Mouse (Mus musculus) liver, postnatal 0 days (tissue): ENCODE measurements around the gene Nlgn2. TPM values are rescaled to one million over a fixed set of nuclear protein-coding genes. Genes with fewer than 3 reads are reported as not detected.

Experiments used
- ATAC-seq: fragments of 200-750 bp; cut with Nextera tagmentation; 2 replicates; pipeline ENCODE4 v1.8.0; 2017; ENCODE audit warnings: mild to moderate bottlenecking, moderate library complexity
- DNase-seq: peaks from one replicate; pipeline ENCODE4 v3.0.0-alpha.2; 2016
- H3K27ac ChIP-seq: fragments of 300-500 bp; sonication (generic); 2 replicates; pipeline ENCODE4 v1.5.1; 2014; ENCODE audit warnings: antibody characterized with exemption, moderate library complexity, mild to moderate bottlenecking, low read depth
- H3K27me3 ChIP-seq: fragments of 300-500 bp; sonication (generic); 2 replicates; pipeline ENCODE4 v1.6.1; 2014; ENCODE audit warnings: low read length, control low read depth, mixed read lengths; ENCODE audit not compliant: insufficient read depth
- H3K36me3 ChIP-seq: fragments of 300-500 bp; sonication (generic); replicated peaks from 2 replicates; pipeline ENCODE4 v1.6.1; 2014; ENCODE audit warnings: mild to moderate bottlenecking, control low read depth, low read length, moderate library complexity, mixed read lengths; ENCODE audit not compliant: insufficient read depth
- H3K4me1 ChIP-seq: fragments of 300-500 bp; sonication (generic); 2 replicates; pipeline ENCODE4 v1.6.1; 2014; ENCODE audit warnings: antibody characterized with exemption, mild to moderate bottlenecking, control low read depth; ENCODE audit not compliant: insufficient read depth
- H3K4me2 ChIP-seq: fragments of 300-500 bp; sonication (generic); 2 replicates; pipeline ENCODE4 v1.6.1; 2014; ENCODE audit warnings: low read depth, mild to moderate bottlenecking, low read length, moderate library complexity, mixed read lengths
- H3K4me3 ChIP-seq: fragments of 300-500 bp; sonication (generic); 2 replicates; pipeline ENCODE4 v1.5.1; 2014; ENCODE audit warnings: low read depth, low read length
- H3K9ac ChIP-seq: fragments of 300-500 bp; sonication (generic); replicated peaks from 2 replicates; pipeline ENCODE4 v1.6.1; 2014; ENCODE audit warnings: mild to moderate bottlenecking, moderate library complexity
- H3K9me3 ChIP-seq: fragments of 300-500 bp; sonication (generic); 2 replicates; pipeline ENCODE4 v1.6.1; 2016; ENCODE audit warnings: mild to moderate bottlenecking, control low read depth, low read length, mixed read lengths
- CTCF ChIP-seq: sonication (generic); IDR thresholded peaks from 2 replicates; pipeline ENCODE4 v1.5.1; 2016; ENCODE audit warnings: antibody characterized with exemption, low read depth
- EP300 ChIP-seq: IDR thresholded peaks from 2 replicates; pipeline ENCODE4 v1.6.1; 2016; ENCODE audit warnings: antibody characterized with exemption, low read depth, mild to moderate bottlenecking
- WGBS: fragments of 180-500 bp; shearing (Covaris S2); extraction: QIAGEN DNeasy Blood & Tissue Kit; methylation state at CpG from one replicate; pipeline ENCODE4 v1.1.7; 2014; ENCODE audit not compliant: insufficient replicate concordance; 5-methylcytosine and 5-hydroxymethylcytosine counted together
- polyA plus RNA-seq: library from polyadenylated mRNA; unstranded; fragments of >200 nt; fragmentation: Nextera tagmentation; extraction: Ambion mirVana; gene quantifications from 2 replicates; pipeline ENCODE4 v1.2.1, GENCODE M21; 2015

The Nlgn2 gene
- polyA plus RNA-seq, 1 experiment from 2014 or later = 0.60 TPM

DNA sequence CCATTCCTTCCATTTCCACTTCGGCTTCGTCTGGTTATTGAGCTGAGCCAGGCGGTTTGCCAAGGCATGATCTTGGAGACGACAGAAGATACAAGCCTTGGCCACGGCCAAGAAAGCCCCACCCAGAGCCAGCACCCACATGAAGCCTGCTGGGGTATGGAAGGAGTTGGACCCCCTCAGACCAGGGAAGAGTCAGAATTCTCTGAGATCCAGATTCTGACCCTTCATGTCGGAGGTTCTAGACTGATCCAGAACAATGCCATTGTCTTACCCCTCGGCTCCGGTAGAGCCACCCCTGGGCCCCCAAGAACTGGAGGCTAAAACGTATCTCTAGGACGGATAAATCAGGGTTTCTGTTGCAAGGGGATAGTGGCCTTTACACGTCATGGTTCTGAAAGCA lies 40.3 kb upstream of the Nlgn2 start, which contains the start of gene Tmem95:
TSS of gene Tmem95 (minus strand) at position 141 of the 400 bp plus-strand sequence.
- Histone ChIP-seq H3K36me3 (no peaks in the 10 kb centered on the region), H3K27me3 (no peaks in the 10 kb centered on the region), H3K4me2 (peak within 1 kb of the TSS; percentile 20), H3K9ac (no peak within 1 kb of the TSS), H3K4me3 (no peak within 1 kb of the TSS), H3K9me3 (no peaks in the 10 kb centered on the region), H3K27ac (no peak within 1 kb of the TSS), H3K4me1 (peaks cover 45% of the 10 kb centered on the region)
- DNase-seq = no peak
- no peak for TF ChIP-seq EP300
- no peak for TF ChIP-seq CTCF
- ATAC-seq = no peak
- 81% methylated on average over 11 of the region's 11 CpGs for WGBS

DNA sequence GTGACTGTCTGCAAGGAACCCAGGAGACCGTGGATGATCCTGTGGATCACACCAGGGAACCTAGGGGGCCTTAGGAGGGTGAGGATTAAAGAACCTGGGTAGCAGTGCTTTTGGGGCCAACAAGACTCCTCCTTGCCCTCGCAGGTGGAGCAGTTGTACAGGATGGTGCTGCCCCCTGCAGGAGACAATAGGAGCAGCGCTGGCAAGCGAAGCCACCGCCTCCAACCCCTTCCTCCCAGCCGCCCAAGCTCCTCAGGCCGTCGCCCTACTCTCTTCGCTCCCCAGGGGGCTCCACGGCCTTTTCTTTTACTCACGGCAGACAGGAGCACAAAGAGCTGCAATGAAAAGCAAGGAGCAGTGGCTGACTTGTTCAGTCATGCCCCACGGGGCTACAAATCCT lies 39.3 kb upstream of the Nlgn2 start:
- Histone ChIP-seq H3K4me3 (no peak overlapping the region), H3K4me1 (peaks cover 44% of the 10 kb centered on the region), H3K36me3 (no peaks in the 10 kb centered on the region), H3K9me3 (no peaks in the 10 kb centered on the region), H3K9ac (no peak overlapping the region), H3K27me3 (no peaks in the 10 kb centered on the region), H3K27ac (0 out of 2 replicates have a peak overlapping the region, but pooled peaks have one; percentile 45), H3K4me2 (peak overlapping the region; percentile 18; the same call in 1 of the 2 replicates)
- TF ChIP-seq CTCF (peak; percentile 97), EP300 (no peak)
- 3% methylated on average over 12 of the region's 12 CpGs for WGBS
- ATAC-seq (peak; percentile 54), DNase-seq (peak; percentile 92)

DNA sequence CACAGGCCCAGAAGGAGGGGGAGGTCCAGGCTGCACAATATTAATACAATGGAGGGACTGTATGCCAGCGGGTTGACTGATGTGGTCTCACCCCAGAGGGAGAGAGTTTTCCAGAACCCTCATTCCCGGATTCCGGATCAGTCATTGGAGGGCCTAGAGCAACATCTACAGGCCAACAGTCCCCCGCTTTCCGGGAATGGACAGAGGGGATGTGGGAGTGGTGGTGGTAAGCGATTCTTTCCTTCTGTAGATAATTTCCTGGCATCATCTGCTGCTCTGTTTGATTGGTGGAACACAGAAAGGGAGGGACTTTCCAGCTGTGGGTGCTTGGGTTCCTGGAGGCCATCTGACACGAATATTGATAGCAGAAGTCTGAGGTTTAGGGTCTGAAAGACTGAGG lies 38.6 kb upstream of the Nlgn2 start:
- 37% methylated on average over 7 of the region's 7 CpGs for WGBS

DNA sequence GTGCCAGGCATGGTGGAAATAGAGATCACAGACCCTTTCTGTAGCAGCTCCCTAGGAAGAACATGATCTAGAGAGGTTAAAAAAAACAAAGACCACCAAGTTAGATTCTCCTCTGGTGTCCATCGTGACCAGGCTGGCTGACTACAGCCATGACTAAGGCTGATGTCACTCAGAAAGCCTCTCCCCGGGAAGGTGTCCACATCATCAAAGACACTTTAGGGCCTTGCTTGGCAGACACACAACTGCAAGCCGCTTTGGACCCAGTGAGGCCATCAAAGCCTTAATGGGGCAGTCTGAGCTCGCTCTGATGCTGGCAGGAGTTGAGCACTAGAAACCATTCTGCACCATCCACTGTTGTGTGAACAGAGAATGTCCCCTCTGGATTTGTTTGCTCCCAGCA lies 34.9 kb upstream of the Nlgn2 start:
- Histone ChIP-seq H3K27ac (no peak overlapping the region), H3K4me2 (no peak overlapping the region), H3K27me3 (no peaks in the 10 kb centered on the region), H3K4me1 (peaks cover 14% of the 10 kb centered on the region), H3K9me3 (no peaks in the 10 kb centered on the region), H3K36me3 (no peaks in the 10 kb centered on the region), H3K9ac (no peak overlapping the region), H3K4me3 (no peak overlapping the region)
- DNase-seq (no peak), ATAC-seq (no peak)
- TF ChIP-seq CTCF = no peak
- no peak for TF ChIP-seq EP300
- WGBS = 87% methylated on average over 4 of the region's 4 CpGs

More for the DNA sequence above, 38.6 kb upstream of the Nlgn2 start:
- ATAC-seq (no peak), DNase-seq (no peak)
- no peak overlapping the region for H3K4me2 ChIP-seq
- H3K4me3 ChIP-seq = no peak overlapping the region
- no peak overlapping the region for H3K9ac ChIP-seq
- H3K4me1 ChIP-seq = peaks cover 37% of the 10 kb centered on the region
- no peaks in the 10 kb centered on the region for H3K9me3 ChIP-seq
- no peaks in the 10 kb centered on the region for H3K36me3 ChIP-seq
- H3K27me3 ChIP-seq = no peaks in the 10 kb centered on the region
- 0 out of 2 replicates have a peak overlapping the region, but pooled peaks have one; percentile 45 for H3K27ac ChIP-seq
- TF ChIP-seq CTCF (no peak), EP300 (no peak)

DNA sequence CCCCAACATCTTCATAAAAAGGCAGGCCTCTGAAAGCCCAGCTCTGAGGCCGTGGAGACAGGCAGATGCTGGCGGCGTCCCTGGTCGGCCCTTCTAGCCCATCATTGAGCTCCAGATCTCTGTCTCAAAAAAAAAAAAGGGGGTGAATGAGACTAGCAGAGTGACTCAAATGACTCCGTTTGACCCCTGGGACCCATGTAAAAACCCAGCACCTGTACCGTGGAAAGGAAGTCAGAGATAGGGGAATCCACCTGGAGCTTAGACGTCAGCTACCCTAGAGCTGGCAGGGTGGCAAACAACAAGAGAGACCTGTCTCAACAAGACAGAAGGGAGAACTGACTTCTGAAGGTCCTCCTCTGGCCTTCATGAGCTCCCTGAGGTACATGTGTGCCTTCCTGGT lies 34.2 kb upstream of the Nlgn2 start:
- no peak for ATAC-seq
- no peaks in the 10 kb centered on the region for H3K36me3 ChIP-seq
- 85% methylated on average over 7 of the region's 7 CpGs for WGBS
- no peak overlapping the region for H3K4me3 ChIP-seq
- no peaks in the 10 kb centered on the region for H3K9me3 ChIP-seq
- no peak overlapping the region for H3K4me2 ChIP-seq
- DNase-seq = no peak
- peaks cover 10% of the 10 kb centered on the region for H3K4me1 ChIP-seq
- no peaks in the 10 kb centered on the region for H3K27me3 ChIP-seq
- no peak overlapping the region for H3K9ac ChIP-seq
- H3K27ac ChIP-seq = no peak overlapping the region
- TF ChIP-seq EP300 (no peak), CTCF (no peak)

DNA sequence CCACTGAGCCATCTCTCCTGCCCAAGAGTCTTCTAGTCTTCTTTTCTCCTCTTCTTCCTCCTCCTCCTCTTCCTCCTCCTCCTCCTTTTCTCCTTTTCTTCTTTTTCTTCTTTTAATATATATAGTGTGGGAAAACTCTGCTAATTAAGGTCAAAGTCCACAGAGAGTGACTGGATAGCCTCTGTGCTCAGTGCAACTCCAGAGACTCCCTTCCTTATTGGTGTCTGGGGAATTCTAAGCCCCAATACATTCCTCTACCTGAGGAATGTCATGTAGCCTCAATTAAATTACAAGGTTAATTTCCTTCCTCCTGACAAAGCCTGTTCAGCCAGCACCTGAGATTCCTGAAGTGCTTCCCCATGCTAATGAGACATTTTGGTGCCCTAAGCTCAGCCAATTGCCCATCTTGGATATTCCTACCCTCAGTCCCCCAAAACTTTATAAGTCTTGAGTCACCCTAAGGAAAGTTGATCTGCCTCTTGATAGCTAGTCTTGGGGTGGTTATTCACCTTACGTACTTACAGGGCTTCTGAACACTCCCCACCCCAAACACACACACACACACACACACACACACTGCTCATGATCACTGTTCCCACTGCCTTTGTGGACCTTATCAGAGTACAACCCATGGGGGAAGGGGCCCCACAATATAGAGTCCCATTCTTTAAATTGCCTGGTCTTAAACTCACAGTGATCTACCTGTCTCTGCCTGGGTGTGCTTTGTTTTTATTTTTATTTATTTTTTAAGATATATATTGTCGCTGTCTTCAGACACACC lies 32.9 kb upstream of the Nlgn2 start:
- DNase-seq (no peak), ATAC-seq (no peak)
- Histone ChIP-seq H3K9me3 (no peaks in the 10 kb centered on the region), H3K36me3 (no peaks in the 10 kb centered on the region), H3K4me1 (peaks cover 5% of the 10 kb centered on the region; the same call in 1 of the 2 replicates), H3K9ac (no peak overlapping the region), H3K4me3 (no peak overlapping the region), H3K4me2 (no peak overlapping the region), H3K27ac (no peak overlapping the region), H3K27me3 (no peaks in the 10 kb centered on the region)
- TF ChIP-seq CTCF (no peak), EP300 (no peak)
- 78% methylated on average over 2 of the region's 2 CpGs for WGBS
